Mouse (Mus musculus) megakaryocyte, embryonic 14.5 days (primary cell): ENCODE measurements around the gene 1700056E22Rik.

ENCODE experiments used
- FLI1 ChIP-seq: IDR thresholded peaks from 2 replicates; pipeline ENCODE4 v1.6.1; 2012; ENCODE audit warnings: low read length, inconsistent platforms, mixed read lengths
- GATA1 ChIP-seq: IDR thresholded peaks from 3 replicates; pipeline ENCODE4 v1.6.1; 2012; ENCODE audit warnings: mixed read lengths, low read length, inconsistent platforms, borderline replicate concordance

GRCm38 (mm10) chr1:184039301-184039700, 5.2 kb upstream of the 1700056E22Rik start:
- no peak for TF ChIP-seq FLI1
- no peak for TF ChIP-seq GATA1
